1 mouse cellular context compared by ENCODE assay signal in the genomic region with DNA sequence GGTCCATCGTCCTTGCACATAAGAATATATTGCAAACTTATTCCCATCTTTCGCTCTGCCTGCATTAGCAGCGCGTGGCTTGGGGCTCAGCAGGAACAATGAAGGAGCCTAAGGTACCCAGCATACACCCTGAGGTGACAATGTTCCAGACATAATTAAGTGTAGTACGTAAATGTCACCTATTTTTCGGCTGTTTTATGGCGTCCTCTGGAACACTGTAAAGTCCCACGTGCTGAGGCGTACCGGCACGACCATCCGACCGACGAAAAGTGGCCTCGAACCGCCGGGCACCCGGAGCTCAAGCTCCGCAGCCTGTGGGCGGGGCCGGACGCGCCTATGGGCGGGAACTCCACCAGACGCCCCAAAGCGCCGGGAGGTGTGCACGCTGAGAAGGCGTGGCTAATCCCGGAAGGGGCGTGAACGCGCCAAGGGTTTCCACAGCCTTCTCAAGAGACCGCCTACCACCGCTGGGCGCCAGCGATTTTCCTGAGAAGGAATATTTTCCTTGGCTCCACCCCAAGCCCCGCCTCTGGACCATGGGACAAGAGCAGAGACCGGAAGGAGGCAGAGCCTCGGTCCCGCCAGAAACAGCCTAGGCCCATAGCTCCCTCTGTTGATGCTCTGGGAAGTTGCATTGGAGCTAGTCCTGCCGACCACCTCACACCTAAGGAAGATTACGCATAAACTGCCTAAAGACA.
TF ChIP-seq lines count a peak whose summit lies in the region.

A gene (minus strand): TSS at position 316 of the 698 bp plus-strand sequence.

TF ChIP-seq in CH12.LX, 34 proteins besides CTCF, POLR2A, EP300 and RAD21 (continued from another document):
- peak; percentile 95 for TF ChIP-seq E2F4 (IDR thresholded peaks at IDR 0.05; ENCODE audit: insufficient replicate concordance, low read depth, low read length)
- TF ChIP-seq HCFC1 (IDR thresholded peaks at IDR 0.05; ENCODE audit: low read depth, low read length): peak; percentile 71
- TF ChIP-seq SIN3A (IDR thresholded peaks at IDR 0.05; ENCODE audit: low read length): peak; percentile 97
- TF ChIP-seq MEF2A (IDR thresholded peaks at IDR 0.05; ENCODE audit: borderline replicate concordance, low read depth, low read length): peak; percentile 75; the same call in 1 of the 2 replicates
- 0 out of 2 replicates have a peak, but pooled peaks have one; percentile 27 for TF ChIP-seq USF2 (conservative IDR thresholded peaks at IDR 0.05; ENCODE audit: low read depth, low read length)
- no peak for TF ChIP-seq MAFK (IDR thresholded peaks at IDR 0.05; ENCODE audit: insufficient replicate concordance, low read length)
- peak; percentile 98 for TF ChIP-seq NELFE (IDR thresholded peaks at IDR 0.05; ENCODE audit: low read depth, low read length)
- TF ChIP-seq SMC3 (IDR thresholded peaks at IDR 0.05; ENCODE audit: low read depth, low read length): peak; percentile 99
- peak; percentile 64 for TF ChIP-seq IRF4 (IDR thresholded peaks at IDR 0.05; ENCODE audit: low read depth, low read length)
- peak; percentile 84 for TF ChIP-seq TCF12 (IDR thresholded peaks at IDR 0.05; ENCODE audit: low read depth, low read length)
- TF ChIP-seq POLR2AphosphoS2 (IDR thresholded peaks at IDR 0.05; ENCODE audit: low read depth, low read length): peak; percentile 93
- TF ChIP-seq USF1 (IDR thresholded peaks at IDR 0.05; ENCODE audit: low read depth, low read length): 0 out of 2 replicates have a peak, but pooled peaks have one; percentile 14
- TF ChIP-seq GABPA (IDR thresholded peaks at IDR 0.05; ENCODE audit: insufficient replicate concordance, low read depth, low read length): no peak
- no peak for TF ChIP-seq RCOR1 (conservative IDR thresholded peaks at IDR 0.05; ENCODE audit: low read depth, low read length)
- no peak; the same call in 1 of the 2 replicates for TF ChIP-seq JUND (conservative IDR thresholded peaks at IDR 0.05; ENCODE audit: low read depth, low read length)
- TF ChIP-seq ZNF384 (IDR thresholded peaks at IDR 0.05; ENCODE audit: low read depth, low read length): no peak
- peak; percentile 96 for TF ChIP-seq ZC3H11A (IDR thresholded peaks at IDR 0.05; ENCODE audit: low read depth, low read length)
- TF ChIP-seq MXI1 (IDR thresholded peaks at IDR 0.05; ENCODE audit: low read depth, low read length): peak; percentile 99
- peak; percentile 96 for TF ChIP-seq MAX (IDR thresholded peaks at IDR 0.05; ENCODE audit: low read length)
- TF ChIP-seq ZKSCAN1 (IDR thresholded peaks at IDR 0.05; ENCODE audit: borderline replicate concordance, low read depth, low read length): no peak
- peak; percentile 97 for TF ChIP-seq ZMIZ1 (IDR thresholded peaks at IDR 0.05; ENCODE audit: low read depth, low read length)
- TF ChIP-seq TBP (conservative IDR thresholded peaks at IDR 0.05; ENCODE audit: low read depth, low read length): peak; percentile 66
